Mouse (Mus musculus): ENCODE data around the gene Pvalb. TPM values are rescaled to one million over a fixed set of nuclear protein-coding genes. Genes with fewer than 3 reads are reported as not detected.

Pvalb gene
- polyA plus RNA-seq (2012), result not detected in 2 replicates

DNA sequence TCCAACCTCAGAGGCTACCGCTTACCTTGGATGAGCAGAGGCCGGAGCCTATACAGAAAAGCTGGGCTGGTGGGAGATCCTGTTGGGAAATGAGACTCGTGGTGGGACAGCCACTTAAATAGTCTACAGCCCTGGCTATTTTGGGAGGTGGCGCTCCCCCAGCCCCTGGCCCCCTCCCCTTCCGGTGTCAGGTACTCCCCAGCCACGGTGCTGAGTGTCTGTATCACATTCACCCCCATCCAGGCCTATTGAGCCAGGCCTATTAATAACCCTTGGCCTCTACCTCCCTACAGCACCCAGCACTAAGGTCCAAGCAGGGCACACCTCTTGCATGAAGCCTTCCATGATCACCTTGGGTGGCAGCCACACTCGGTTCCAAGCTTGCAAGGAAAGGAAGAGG is at the start of gene Pvalb:
Gene Pvalb (minus strand): TSS at position 89 of the 400 bp plus-strand sequence.
- H3K4me3 ChIP-seq (replicated peaks), result no peak within 1 kb of the TSS

DNA sequence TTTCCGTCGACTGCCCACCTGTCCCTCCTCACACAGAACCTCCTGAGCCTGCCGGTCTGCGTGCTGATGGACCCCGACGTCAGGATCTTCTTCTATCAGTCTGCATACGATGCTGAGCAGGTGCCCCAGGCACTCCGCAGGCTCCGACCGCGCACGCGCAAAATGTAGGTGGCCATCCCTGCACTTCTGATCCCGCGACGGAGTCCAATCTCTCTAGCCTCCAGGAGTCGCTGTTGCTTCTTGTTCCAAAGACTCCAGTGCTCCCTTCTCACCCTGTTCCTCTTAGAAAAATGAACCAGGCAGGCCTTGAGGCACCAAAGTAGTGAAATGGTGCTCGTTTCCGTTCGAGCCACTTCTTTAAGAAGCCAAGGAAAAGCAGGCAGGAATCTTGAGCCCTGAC is 48.6 kb upstream of the Pvalb start:
- TF ChIP-seq GATA1 (IDR thresholded peaks at IDR 0.05; ENCODE audit: low read length) (no peak), TAL1 (IDR thresholded peaks at IDR 0.05; ENCODE audit: low read length) (no peak)
- Histone ChIP-seq H3K36me3 (ENCODE audit: control insufficient read depth) (no peaks in the 10 kb centered on the region), H3K9me3 (ENCODE audit: control insufficient read depth, low read length) (no peaks in the 10 kb centered on the region), H3K4me1 (ENCODE audit: control insufficient read depth) (peaks cover 18% of the 10 kb centered on the region), H3K27me3 (ENCODE audit: control insufficient read depth) (no peaks in the 10 kb centered on the region), H3K4me3 (replicated peaks) (no peak overlapping the region)

More for the DNA sequence above, at the start of gene Pvalb:
- Histone ChIP-seq H3K9me3 (ENCODE audit: control insufficient read depth, low read length) (peaks cover 4% of the 10 kb centered on the region), H3K27me3 (ENCODE audit: control insufficient read depth) (peaks cover 37% of the 10 kb centered on the region), H3K4me1 (ENCODE audit: control insufficient read depth) (no peaks in the 10 kb centered on the region), H3K36me3 (ENCODE audit: control insufficient read depth) (no peaks in the 10 kb centered on the region)
- TF ChIP-seq TAL1 (IDR thresholded peaks at IDR 0.05; ENCODE audit: low read length) (no peak), GATA1 (IDR thresholded peaks at IDR 0.05; ENCODE audit: low read length) (no peak)

- H3K27me3 ChIP-seq (ENCODE audit: control insufficient read depth), result no peaks in the 10 kb centered on the region
- H3K4me1 ChIP-seq (ENCODE audit: control insufficient read depth), result no peaks in the 10 kb centered on the region
- H3K4me3 ChIP-seq (replicated peaks), result no peak overlapping the region
- TF ChIP-seq TAL1 (IDR thresholded peaks at IDR 0.05; ENCODE audit: low read length), result no peak
- TF ChIP-seq GATA1 (IDR thresholded peaks at IDR 0.05; ENCODE audit: low read length), result no peak
- H3K9me3 ChIP-seq (ENCODE audit: control insufficient read depth, low read length), result no peaks in the 10 kb centered on the region
- H3K36me3 ChIP-seq (ENCODE audit: control insufficient read depth), result no peaks in the 10 kb centered on the region
These were observed 42.2 kb upstream of the Pvalb start for GRCm38 (mm10) chr15:78248410-78248809.

GRCm38 (mm10) chr15:78247659-78248058 is 41.5 kb upstream of the Pvalb start:
- no peak for TF ChIP-seq GATA1 (IDR thresholded peaks at IDR 0.05; ENCODE audit: low read length)
- TF ChIP-seq TAL1 (IDR thresholded peaks at IDR 0.05; ENCODE audit: low read length), result no peak
- H3K9me3 ChIP-seq (ENCODE audit: control insufficient read depth, low read length), result no peaks in the 10 kb centered on the region
- no peaks in the 10 kb centered on the region for H3K4me1 ChIP-seq (ENCODE audit: control insufficient read depth)
- no peak overlapping the region for H3K4me3 ChIP-seq (replicated peaks)
- no peaks in the 10 kb centered on the region for H3K27me3 ChIP-seq (ENCODE audit: control insufficient read depth)
- H3K36me3 ChIP-seq (ENCODE audit: control insufficient read depth), result no peaks in the 10 kb centered on the region

DNA sequence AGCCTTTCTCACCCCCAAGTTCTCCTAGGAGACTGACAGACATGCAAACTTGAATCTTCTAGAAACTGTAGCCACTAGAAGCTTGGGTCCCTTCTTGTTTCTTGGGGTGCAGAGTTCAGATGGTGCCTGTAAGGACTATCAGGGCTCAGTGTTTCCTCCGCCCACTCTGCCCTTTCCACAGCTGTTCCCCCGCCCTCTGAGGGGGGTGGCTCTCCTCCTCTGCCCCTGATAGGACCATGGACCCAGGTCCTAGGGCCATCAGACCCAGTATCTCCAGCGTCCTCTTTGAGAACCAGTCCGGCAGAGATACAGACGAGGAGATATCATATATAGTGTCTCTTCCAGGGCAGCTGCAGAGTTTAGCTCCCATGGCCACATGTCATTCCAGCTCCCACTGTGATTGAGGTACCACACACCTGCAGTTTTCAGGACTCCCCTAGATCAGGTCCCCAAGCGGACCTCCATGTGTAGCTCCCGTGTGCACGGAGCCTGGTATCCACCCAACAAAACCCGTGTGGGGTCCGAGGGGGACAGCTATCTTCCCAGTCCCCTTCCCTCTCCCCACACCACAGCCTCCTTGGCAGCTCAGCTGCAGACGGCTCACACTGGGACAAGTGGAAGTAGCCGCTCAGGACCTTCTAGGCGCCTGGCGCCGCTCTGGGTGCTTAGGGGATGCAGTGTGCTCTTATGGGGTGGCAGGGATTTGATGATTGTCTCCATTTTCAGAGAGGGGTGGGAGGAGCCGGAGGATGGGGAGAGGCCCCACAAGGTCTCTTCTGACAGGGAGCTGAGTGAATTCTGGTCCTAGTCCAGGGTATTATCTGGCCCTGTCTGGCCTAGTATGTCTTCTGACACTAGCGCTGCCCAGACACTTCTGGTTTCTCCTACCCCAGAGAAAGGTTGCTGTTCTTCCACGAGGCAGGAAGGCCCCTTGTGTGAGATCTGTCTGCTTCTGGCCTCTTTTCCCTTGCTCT is 40.2 kb upstream of the Pvalb start:
- no peaks in the 10 kb centered on the region for H3K36me3 ChIP-seq (ENCODE audit: control insufficient read depth)
- no peaks in the 10 kb centered on the region for H3K4me1 ChIP-seq (ENCODE audit: control insufficient read depth)
- no peaks in the 10 kb centered on the region for H3K9me3 ChIP-seq (ENCODE audit: control insufficient read depth, low read length)
- no peaks in the 10 kb centered on the region for H3K27me3 ChIP-seq (ENCODE audit: control insufficient read depth)
- no peak overlapping the region for H3K4me3 ChIP-seq (replicated peaks)
- TF ChIP-seq GATA1 (IDR thresholded peaks at IDR 0.05; ENCODE audit: low read length), result no peak
- TF ChIP-seq TAL1 (IDR thresholded peaks at IDR 0.05; ENCODE audit: low read length), result no peak

DNA sequence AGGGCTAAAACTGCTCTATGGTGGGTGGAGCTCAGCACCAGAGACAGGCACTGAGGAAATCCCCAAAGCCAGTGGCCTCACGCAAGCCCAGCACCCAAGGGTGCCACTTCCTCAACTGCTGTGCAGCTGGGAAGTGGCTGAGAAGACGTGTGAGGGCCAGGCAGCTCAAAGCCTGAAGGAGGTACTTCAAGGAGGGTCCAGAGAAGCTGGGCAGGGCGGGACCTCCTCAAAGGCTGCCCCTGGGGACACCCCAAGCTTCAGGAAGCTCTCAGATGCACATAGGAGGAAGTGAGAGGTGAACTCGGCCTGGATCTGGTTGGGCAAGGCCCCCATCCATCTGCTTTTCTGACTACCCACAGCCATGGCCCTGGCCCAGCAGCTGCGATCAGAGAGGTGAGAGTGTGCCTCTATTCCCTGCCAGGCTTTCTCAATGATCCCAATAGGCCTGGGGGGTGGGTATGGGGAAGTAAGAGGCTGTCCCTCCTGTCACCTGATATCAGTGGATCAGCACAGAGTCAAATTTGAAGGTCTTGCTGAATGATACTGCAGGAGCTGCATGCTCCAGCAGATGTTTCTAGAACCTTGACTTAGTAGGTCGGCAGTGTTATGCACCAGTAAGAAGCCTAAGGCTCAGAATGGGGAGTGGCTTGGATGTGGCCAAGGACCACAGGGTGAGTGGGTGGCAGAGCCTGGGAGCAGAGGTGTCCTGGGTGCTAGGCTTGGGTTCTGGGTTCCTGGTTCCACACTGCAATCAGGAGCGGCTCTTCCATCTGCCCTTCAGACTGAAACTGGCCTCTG is 38.7 kb upstream of the Pvalb start, which contains the start of gene Ncf4:
Gene Ncf4 (plus strand): TSS at position 107 of the 798 bp plus-strand sequence.
- Histone ChIP-seq H3K27me3 (ENCODE audit: control insufficient read depth) (no peaks in the 10 kb centered on the region), H3K36me3 (ENCODE audit: control insufficient read depth) (no peaks in the 10 kb centered on the region), H3K9me3 (ENCODE audit: control insufficient read depth, low read length) (no peaks in the 10 kb centered on the region), H3K4me1 (ENCODE audit: control insufficient read depth) (no peaks in the 10 kb centered on the region), H3K4me3 (replicated peaks) (no peak within 1 kb of the TSS)
- no peak for TF ChIP-seq GATA1 (IDR thresholded peaks at IDR 0.05; ENCODE audit: low read length)
- no peak for TF ChIP-seq TAL1 (IDR thresholded peaks at IDR 0.05; ENCODE audit: low read length)

GRCm38 (mm10) chr15:78243774-78244173 is 37.6 kb upstream of the Pvalb start:
- no peaks in the 10 kb centered on the region for H3K4me1 ChIP-seq (ENCODE audit: control insufficient read depth)
- H3K9me3 ChIP-seq (ENCODE audit: control insufficient read depth, low read length), result no peaks in the 10 kb centered on the region
- no peaks in the 10 kb centered on the region for H3K36me3 ChIP-seq (ENCODE audit: control insufficient read depth)
- TF ChIP-seq GATA1 (IDR thresholded peaks at IDR 0.05; ENCODE audit: low read length) (no peak), TAL1 (IDR thresholded peaks at IDR 0.05; ENCODE audit: low read length) (no peak)
- no peak overlapping the region for H3K4me3 ChIP-seq (replicated peaks)
- no peaks in the 10 kb centered on the region for H3K27me3 ChIP-seq (ENCODE audit: control insufficient read depth)

- Histone ChIP-seq H3K4me3 (replicated peaks) (no peak overlapping the region), H3K36me3 (ENCODE audit: control insufficient read depth) (no peaks in the 10 kb centered on the region), H3K27me3 (ENCODE audit: control insufficient read depth) (no peaks in the 10 kb centered on the region), H3K9me3 (ENCODE audit: control insufficient read depth, low read length) (no peaks in the 10 kb centered on the region), H3K4me1 (ENCODE audit: control insufficient read depth) (no peaks in the 10 kb centered on the region)
- TF ChIP-seq GATA1 (IDR thresholded peaks at IDR 0.05; ENCODE audit: low read length) (no peak), TAL1 (IDR thresholded peaks at IDR 0.05; ENCODE audit: low read length) (no peak)
These were observed 36.9 kb upstream of the Pvalb start for GRCm38 (mm10) chr15:78243061-78243460.

GRCm38 (mm10) chr15:78241335-78241734 is 35.1 kb upstream of the Pvalb start:
- Histone ChIP-seq H3K9me3 (ENCODE audit: control insufficient read depth, low read length) (no peaks in the 10 kb centered on the region), H3K27me3 (ENCODE audit: control insufficient read depth) (no peaks in the 10 kb centered on the region), H3K36me3 (ENCODE audit: control insufficient read depth) (no peaks in the 10 kb centered on the region), H3K4me3 (replicated peaks) (no peak overlapping the region), H3K4me1 (ENCODE audit: control insufficient read depth) (no peaks in the 10 kb centered on the region)
- no peak for TF ChIP-seq GATA1 (IDR thresholded peaks at IDR 0.05; ENCODE audit: low read length)
- TF ChIP-seq TAL1 (IDR thresholded peaks at IDR 0.05; ENCODE audit: low read length), result no peak
